Mouse (Mus musculus) adrenal gland, postnatal 10 days (tissue): ENCODE data around the gene Kank3. TPM values are rescaled to one million over a fixed set of nuclear protein-coding genes. Genes with fewer than 3 reads are reported as not detected.
"Not testable (repeated sequence)": the region's sequence is repeated elsewhere in the genome, so short reads cannot be mapped to it uniquely, and the experiment has no call there.

Source experiments
- DNase-seq: peaks from one replicate; pipeline ENCODE4 v3.0.0; 2021; ENCODE audit warnings: mixed read lengths
- total RNA-seq, 2 experiments: library from RNA; stranded (reverse); gene quantifications; 2 replicates each; pipeline ENCODE4 v1.2.3; 2021

Kank3 gene
- total RNA-seq, 2 experiments from 2014 or later = 85.3 to 108 TPM

GRCm38 (mm10) chr17:33807181-33807888 lies 3.0 kb upstream of the Kank3 start:
- peak; percentile 24 for DNase-seq

GRCm38 (mm10) chr17:33808192-33808591 lies 2.1 kb upstream of the Kank3 start:
- peak; percentile 55 for DNase-seq

GRCm38 (mm10) chr17:33811142-33811516 lies 810 bp downstream of the Kank3 start:
- DNase-seq = peak; percentile 33

GRCm38 (mm10) chr17:33812475-33812874 lies 2.2 kb downstream of the Kank3 start:
- DNase-seq = peak; percentile 25

- DNase-seq = peak; percentile 51
Observed at GRCm38 (mm10) chr17:33812990-33813389, 2.7 kb downstream of the Kank3 start.

- no peak for DNase-seq
Observed at GRCm38 (mm10) chr17:33815399-33815798, 5.1 kb downstream of the Kank3 start.

- DNase-seq = no peak
Observed at GRCm38 (mm10) chr17:33816612-33817011, 6.3 kb downstream of the Kank3 start.

- peak; percentile 94 for DNase-seq
Observed at GRCm38 (mm10) chr17:33817184-33817968, 7.1 kb downstream of the Kank3 start.

GRCm38 (mm10) chr17:33817969-33818643 lies 7.8 kb downstream of the Kank3 start:
- DNase-seq = no peak

- DNase-seq = no peak
Observed at GRCm38 (mm10) chr17:33822436-33822959, 12.2 kb downstream of the Kank3 start.

GRCm38 (mm10) chr17:33823171-33823570 lies 12.9 kb downstream of the Kank3 start:
- not testable (repeated sequence) for DNase-seq

GRCm38 (mm10) chr17:33824084-33824996 lies 14.0 kb downstream of the Kank3 start, which contains the start of the genes Rps28 and Ndufa7:
Gene Rps28 (minus strand): TSS chr17:33824562.
Gene Ndufa7 (plus strand): TSS chr17:33824572.
- peak; percentile 98 for DNase-seq

GRCm38 (mm10) chr17:33824997-33825330 lies 14.6 kb downstream of the Kank3 start:
- DNase-seq = not testable (repeated sequence)

GRCm38 (mm10) chr17:33825462-33825861 lies 15.1 kb downstream of the Kank3 start:
- DNase-seq = peak; percentile 18

- peak; percentile 85 for DNase-seq
Observed at GRCm38 (mm10) chr17:33826850-33827249, 16.5 kb downstream of the Kank3 start.

- peak; percentile 88 for DNase-seq
Observed at GRCm38 (mm10) chr17:33828892-33829291, 18.6 kb downstream of the Kank3 start.

- DNase-seq = peak; percentile 41
Observed at GRCm38 (mm10) chr17:33829561-33829960, 19.2 kb downstream of the Kank3 start.

- peak; percentile 93 for DNase-seq
Observed at GRCm38 (mm10) chr17:33842966-33843795, 32.9 kb downstream of the Kank3 start, which contains the start of gene Cd320. Gene Cd320 (plus strand): TSS chr17:33843091.

GRCm38 (mm10) chr17:33844196-33844595 lies 33.9 kb downstream of the Kank3 start:
- no peak for DNase-seq

- DNase-seq = no peak
Observed at GRCm38 (mm10) chr17:33848139-33848538, 37.8 kb downstream of the Kank3 start.
